Mouse (Mus musculus) right cerebral cortex, postnatal 14 days (tissue): ENCODE data around the gene Hist1h1a.
"Not testable (repeated sequence)": the region's sequence is repeated elsewhere in the genome, so short reads cannot be mapped to it uniquely, and the experiment has no call there.

Source experiments
- DNase-seq: peaks from one replicate; pipeline ENCODE4 v3.0.0; 2022

The Hist1h1a gene

DNA sequence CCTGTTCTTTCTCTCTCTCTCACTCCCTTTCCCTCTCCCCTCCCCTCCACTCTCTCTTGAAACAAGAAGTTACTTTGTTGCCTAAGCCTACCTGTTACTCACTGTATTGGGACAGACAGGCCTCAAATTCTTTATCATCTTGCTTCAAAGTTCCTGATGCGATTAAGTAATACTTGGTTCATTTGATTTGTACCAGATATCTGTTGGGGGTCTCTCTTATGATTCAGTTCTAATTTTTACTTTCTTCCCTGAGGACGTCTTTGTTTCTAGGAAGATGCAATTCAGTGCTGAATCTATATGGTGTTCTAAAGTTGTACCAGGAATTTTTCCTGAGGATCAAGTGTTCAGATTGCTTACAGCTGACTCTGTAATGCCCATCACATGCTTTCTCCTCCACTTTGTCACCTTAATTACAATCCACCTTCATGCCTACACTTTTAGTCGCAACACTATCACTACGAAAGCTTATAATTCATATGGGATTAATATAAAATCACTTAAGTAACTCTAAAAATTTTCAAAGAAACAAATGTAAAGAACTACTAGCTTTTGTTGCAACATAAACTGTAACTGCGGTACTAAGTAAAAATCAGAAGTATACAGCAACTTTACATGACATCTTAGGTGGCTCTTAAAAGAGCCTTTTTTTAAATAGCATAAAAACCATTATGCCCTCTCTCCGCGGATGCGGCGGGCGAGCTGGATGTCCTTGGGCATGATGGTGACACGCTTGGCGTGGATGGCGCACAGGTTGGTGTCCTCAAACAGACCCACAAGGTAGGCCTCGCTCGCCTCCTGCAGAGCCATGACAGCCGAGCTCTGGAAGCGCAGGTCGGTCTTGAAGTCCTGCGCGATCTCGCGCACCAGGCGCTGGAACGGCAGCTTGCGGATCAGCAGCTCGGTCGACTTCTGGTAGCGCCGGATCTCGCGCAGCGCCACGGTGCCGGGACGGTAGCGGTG is 18.8 kb upstream of the Hist1h1a start:
- DNase-seq = no peak

DNA sequence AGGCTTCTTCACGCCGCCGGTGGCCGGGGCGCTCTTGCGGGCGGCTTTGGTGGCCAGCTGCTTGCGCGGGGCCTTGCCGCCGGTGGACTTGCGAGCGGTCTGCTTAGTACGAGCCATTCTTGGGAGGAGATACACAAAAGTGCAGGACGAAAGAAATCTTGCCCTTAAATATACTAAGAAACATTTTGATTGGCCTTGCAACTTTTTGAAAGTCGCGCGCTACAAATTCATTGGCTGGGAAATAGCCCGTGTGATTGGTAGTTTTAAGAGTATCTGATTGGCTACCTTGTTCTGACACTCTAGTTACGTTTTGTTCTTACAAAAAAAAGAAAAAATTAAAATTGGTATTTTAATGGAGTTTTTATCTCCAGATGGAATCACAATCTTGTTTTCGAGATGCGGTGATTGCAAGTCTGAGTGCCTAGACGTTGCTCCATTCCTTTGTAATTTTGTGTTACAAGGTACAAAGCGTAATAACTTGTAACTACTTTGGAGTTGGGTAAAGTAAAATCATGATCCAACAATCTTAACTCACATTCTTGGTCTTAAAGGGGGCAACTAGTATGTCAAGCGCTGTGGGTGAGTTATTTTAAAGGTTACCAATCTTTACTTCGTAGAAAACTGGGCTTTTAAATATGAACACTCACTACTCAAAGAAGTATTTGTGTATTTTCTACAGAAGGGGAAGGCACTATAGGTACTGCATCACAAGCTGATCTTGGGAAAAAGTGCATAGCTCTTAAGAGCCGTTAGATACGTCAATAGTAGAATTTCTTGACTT is 17.9 kb upstream of the Hist1h1a start, which contains the start of gene Hist1h3c:
Hist1h3c (minus strand) TSS at position 222 of the 781 bp plus-strand sequence.
- peak; percentile 85 for DNase-seq

DNA sequence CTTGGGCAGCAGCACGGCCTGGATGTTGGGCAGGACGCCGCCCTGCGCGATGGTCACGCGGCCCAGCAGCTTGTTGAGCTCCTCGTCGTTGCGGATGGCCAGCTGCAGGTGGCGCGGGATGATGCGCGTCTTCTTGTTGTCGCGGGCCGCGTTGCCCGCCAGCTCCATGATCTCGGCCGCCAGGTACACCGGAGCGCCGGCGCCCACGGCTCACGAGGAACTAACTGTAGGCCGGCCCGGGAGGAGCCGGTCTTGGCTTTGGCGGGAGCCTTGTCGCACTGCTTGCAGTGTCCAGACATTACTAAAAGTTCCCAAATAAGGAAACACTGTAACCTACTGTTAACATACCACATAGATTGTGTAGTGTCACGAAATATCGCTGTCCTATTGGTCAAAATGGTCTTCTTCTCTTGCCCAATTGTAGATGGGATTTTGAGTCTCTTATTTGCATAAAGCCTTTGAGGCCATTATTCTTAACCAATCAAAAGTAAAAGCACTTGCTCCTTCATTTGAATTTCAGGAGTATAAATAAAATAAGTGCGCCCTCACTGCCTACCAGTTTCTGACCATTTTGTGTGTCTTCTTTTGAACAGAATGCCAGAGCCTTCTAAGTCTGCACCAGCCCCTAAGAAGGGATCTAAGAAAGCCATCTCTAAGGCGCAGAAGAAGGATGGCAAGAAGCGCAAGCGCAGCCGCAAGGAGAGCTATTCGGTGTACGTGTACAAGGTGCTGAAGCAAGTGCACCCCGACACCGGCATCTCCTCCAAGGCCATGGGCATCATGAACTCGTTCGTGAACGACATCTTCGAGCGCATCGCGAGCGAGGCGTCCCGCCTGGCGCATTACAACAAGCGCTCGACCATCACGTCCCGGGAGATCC is 17.0 kb upstream of the Hist1h1a start, which contains the start of gene Hist1h2bb:
Hist1h2bb (plus strand) TSS at position 534 of the 880 bp plus-strand sequence.
- peak; percentile 52 for DNase-seq

DNA sequence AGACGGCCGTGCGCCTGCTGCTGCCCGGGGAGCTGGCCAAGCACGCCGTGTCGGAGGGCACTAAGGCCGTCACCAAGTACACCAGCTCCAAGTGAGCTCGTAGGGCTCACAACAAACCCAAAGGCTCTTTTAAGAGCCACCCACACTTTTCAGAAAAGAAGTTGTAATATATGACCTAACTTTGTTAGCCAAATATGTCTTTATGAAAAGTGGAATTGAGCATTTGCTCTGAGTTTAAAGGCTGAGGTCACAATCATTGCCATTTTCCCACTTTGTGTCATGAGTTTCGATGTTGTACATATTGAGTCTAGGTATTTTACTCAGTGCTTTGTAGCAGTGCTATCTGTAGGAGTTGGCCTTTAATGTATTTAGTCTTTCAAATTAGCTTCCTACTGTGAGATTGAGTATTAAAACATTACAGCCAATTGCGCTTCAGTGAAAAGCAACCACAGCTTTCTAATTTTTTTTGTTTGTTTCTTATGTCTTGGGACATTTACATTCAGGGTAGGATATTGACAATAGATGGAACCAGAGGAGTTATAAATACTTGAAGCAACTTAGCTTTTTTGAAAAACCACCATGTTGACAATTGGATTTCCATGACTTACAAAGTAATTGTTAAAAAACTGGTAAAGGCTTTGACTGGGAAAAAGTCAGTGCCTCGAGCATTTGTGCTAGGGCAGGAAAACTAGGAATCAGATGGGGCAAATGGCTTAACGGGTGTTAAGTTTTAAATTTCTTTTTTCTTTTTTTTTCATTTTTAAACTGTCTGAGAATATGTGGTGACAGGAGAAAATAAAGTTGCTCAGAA is 16.2 kb upstream of the Hist1h1a start:
- no peak for DNase-seq

DNA sequence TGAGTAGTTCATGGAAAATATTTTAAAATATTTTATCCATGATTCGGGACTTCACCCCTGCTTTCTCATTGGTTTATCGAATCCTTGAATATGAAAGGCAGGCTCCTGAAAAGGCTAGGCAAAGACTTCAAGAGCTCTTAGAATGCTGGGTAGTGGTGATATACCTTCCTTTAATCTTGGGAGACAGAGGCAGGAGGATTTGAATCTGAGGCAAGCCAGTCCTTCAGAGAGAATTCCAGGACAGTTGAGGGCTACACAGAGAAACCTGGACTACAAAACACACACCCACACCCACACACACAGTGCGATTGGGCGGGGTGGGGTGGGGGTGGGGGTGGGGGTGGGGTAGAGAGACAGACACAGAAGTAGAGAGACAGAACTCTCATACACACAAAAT is 15.6 kb upstream of the Hist1h1a start:
- DNase-seq = no peak

DNA sequence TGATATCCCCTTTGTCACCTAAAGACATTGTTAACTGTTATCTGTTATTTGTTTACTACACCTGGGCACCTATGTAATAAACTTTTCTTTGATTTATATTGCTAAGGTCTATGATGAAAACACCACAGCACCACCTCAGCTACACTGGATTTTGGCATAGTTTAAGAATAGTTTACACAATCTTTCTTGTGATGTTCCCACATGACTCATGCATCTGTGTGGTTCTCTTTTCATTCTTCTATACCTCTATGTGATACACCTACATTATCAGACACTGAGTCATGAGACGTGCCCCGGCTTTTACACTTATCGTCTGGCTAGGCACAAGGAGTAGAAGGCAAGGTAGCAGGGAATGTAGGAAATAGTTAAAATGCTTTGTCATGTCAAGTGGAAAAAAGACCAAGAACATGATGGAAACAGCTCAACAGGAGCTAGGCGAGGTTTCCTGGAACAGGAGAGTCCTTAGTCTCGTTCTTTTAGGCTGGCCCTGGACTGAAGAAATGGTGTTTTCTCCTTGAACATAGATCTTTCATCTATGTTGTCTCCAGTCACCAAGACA is 13.8 kb upstream of the Hist1h1a start:
- no peak for DNase-seq

DNA sequence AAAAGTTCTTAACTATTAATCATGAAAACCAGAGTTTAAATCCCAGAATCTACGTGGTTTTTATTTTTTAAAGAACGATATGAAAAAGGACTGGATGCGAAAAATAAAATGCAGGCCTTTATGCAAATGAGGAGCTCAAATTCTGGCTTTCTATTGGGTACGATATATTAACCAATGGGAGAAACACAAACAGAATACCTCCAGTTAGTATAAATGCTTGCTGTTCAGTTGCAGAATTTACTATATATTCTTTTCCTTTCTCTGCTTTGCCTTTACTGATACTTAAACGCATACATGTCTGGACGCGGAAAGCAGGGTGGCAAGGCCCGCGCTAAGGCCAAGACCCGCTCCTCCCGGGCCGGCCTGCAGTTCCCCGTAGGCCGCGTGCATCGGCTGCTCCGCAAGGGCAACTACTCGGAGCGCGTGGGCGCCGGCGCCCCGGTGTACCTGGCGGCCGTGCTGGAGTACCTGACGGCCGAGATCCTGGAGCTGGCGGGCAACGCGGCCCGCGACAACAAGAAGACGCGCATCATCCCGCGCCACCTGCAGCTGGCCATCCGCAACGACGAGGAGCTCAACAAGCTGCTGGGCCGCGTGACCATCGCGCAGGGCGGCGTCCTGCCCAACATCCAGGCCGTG is 12.5 kb upstream of the Hist1h1a start, which contains the start of gene Hist1h2ab:
Hist1h2ab (plus strand) TSS at position 288 of the 639 bp plus-strand sequence.
- not testable (repeated sequence) for DNase-seq

DNA sequence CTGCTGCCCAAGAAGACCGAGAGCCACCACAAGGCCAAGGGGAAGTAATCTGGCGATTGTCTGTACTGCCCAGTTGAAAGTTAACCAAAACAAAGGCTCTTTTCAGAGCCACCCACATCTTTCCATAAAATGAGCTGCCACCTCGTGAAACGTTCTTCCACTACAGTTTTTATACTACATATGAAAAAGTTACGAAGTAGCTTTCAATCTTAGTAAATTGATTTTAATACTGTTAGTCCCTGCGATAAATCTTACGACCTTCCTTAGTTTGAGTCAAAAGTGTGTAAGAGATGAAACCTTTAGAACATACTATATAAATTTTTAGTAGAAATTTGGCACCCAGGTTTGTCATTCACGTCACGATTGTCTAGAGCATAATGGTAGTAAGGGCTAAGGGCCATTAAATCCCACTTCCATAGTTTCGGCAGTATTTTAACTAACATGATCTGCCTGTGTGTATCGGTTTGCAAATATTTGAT is 11.9 kb upstream of the Hist1h1a start:
- DNase-seq = no peak

DNA sequence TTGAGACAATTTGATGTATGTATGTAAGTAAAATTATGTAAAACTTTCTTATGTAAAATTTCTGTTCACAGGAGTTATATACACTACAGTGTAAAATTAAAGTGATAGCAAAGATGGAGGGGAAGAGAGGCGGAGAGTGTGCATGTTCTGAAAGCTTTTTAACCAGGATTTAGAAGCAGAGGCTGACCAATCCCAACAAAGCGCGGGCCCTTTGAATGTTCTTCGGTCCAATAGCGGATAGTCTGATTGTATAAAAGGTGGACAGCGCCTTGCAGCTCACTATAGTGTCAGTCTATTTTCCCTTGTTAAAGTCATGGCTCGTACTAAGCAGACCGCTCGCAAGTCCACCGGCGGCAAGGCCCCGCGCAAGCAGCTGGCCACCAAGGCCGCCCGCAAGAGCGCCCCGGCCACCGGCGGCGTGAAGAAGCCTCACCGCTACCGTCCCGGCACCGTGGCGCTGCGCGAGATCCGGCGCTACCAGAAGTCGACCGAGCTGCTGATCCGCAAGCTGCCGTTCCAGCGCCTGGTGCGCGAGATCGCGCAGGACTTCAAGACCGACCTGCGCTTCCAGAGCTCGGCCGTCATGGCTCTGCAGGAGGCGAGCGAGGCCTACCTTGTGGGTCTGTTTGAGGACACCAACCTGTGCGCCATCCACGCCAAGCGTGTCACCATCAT is 11.3 kb upstream of the Hist1h1a start, which contains the start of gene Hist1h3b:
Hist1h3b (plus strand) TSS at position 201 of the 675 bp plus-strand sequence.
- peak; percentile 96 for DNase-seq

DNA sequence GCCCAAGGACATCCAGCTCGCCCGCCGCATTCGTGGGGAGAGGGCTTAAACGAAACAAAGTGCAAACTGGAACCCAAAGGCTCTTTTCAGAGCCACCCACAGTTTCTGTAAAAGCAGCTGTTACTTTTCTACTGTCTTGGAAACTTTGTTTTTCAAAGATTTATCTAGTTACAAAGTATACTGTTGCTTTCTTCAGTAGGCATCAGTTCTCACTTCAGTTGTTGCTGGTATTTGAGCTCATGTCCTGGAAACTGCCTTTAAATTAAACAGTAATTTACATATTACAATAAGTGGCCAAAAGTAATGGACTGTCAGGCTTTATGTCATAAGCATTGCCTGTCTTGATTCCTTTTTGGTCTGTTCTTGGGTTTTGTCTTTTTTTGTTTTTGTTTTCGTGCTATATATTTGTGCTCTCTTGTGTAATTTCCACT is 10.7 kb upstream of the Hist1h1a start:
- no peak for DNase-seq

DNA sequence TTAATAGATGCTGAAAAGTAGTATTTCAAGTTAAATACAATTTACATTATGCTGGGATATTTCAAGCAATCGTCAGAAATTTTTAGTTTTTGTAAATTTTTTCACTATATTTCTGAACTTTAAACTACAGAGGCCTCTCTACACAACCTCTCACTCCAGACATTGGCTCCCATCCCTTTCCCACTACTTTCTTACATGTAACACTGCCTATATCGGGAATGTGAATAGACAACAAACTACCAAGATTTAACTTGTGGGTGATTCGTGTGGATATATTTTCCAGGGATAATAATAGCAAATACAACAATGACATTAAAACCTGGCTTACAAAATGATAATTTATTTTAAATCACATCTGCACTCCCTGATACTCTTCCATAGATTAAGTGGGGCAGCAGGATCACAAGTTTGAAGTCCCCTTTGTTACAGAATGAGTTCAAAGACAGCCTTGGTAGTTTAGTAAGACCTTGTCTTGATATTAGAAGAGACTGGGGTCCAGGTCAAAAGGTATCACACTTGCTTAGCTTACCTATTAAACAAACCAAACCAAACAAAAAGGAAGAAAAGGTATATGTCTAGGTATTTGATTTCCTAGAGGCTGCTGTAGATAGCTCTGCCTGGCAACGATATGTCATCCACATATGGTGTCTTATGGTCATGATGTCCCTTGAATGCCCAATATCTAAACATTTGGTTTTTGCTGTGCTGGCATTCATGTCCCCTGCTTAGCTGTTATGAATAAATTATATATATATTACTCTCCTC is 10.0 kb upstream of the Hist1h1a start:
- no peak for DNase-seq

DNA sequence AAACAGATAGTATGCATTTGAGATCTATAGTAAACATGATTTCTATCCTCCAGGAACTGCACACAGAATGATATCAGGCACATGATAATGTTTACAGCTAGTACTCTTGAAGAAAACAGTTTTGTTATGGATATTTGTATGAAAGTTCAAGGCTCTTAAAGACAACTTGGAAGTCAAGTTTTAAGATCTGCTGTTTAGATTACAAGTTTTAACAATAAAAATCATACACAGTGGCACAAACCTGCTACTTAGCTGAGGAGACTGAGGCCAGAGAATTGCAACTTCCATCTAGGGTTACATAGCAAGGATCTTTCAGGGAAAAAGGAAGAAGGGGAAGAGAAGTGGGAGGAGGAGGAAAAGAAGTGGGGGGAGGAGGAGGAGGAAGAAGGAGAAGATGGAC is 8.5 kb upstream of the Hist1h1a start:
- DNase-seq = no peak

DNA sequence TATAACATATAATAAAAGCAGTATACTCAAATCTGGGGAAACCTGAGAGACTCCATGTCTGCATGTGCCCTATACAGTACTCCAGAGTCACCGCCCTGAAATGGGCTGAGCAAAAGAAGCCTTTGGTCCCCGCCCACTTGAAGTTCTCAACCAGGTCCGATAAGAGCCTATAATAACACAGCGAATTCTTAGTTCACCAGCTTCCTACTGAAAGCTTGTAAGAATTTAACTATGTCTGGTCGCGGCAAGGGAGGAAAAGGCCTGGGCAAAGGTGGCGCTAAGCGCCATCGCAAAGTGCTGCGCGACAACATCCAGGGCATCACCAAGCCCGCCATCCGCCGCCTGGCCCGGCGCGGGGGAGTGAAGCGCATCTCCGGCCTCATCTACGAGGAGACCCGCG is 6.7 kb upstream of the Hist1h1a start, which contains the start of gene Hist1h4b:
Hist1h4b (plus strand) TSS at position 224 of the 400 bp plus-strand sequence.
- peak; percentile 72 for DNase-seq

DNA sequence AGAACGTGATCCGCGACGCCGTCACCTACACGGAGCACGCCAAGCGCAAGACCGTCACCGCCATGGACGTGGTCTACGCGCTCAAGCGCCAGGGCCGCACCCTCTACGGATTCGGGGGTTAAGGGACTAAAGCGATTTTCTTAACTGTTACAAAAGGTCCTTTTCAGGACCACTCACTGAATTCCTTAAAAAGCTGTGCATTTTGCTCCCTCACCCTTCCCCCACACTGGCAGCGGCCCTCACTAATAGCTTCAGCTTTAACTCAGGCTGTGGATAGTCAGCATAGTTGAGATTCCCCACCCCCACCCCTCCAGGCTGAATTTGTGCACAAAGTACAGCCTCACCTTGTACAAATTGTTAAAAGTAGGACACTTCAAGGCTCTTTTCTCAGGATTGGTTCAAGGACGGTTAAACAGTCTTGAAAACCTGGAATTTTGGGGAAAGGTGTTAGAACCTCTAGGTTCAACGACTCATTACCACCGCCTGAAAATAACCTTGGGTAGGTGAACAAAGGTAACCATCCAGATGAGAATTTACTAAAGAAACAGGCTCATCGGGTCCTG is 6.2 kb upstream of the Hist1h1a start:
- no peak for DNase-seq

DNA sequence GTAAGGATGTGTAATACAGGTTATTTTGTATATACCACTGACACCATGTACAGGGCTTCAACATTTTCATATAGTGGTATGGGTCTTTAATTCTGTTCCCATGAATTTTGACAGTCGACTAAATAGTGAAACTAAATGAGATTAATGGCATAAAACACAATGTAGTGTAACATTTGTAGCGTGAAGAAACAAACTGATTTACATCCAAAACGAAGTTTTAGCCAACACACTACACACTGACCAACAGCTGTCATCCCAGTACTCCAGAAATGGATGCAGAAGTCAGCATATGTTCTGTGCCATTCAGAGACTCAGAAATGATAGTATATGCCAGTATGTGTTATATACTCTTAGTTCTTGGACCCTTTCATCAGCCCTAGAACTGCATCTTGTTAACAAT is 5.5 kb upstream of the Hist1h1a start:
- no peak for DNase-seq

DNA sequence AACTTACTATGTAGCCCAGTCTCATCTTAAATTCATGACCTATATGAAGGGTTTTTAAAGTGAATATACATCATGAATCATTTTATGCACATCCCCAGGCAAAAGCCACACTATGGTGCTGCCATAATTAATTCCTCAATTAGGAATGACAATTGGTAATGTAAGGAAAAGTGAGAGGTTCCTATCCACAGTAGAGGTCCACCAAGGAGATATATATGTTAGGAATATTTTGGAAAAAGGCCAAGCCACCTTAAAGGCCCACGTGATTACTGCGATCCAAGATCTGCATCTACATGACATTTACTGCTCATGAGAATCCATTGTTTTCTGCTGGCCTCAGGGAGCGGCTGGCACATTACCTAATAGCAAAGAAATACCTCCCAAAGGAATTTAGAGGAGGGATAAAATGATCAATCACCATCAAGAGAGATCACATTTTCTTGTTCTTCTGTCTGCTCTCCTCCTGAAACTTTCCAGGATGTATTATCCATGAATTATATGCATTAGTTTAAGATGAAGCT is 4.2 kb upstream of the Hist1h1a start:
- DNase-seq = no peak

DNA sequence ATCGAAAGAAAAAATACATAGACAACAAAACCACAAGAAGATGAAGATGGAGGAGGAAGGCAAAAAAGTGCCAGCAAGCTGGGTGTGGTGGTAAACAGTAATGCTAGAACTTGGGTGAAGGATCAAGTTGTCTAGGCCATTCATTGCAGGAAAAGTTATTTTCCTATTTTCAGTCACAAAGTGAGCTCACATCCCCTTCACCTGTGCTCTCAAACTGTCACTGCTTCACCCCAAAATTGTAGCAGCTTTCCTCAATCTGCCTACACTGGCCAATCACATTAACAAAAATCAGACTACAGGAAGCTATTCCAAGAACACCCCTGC is 3.6 kb upstream of the Hist1h1a start:
- DNase-seq = no peak

DNA sequence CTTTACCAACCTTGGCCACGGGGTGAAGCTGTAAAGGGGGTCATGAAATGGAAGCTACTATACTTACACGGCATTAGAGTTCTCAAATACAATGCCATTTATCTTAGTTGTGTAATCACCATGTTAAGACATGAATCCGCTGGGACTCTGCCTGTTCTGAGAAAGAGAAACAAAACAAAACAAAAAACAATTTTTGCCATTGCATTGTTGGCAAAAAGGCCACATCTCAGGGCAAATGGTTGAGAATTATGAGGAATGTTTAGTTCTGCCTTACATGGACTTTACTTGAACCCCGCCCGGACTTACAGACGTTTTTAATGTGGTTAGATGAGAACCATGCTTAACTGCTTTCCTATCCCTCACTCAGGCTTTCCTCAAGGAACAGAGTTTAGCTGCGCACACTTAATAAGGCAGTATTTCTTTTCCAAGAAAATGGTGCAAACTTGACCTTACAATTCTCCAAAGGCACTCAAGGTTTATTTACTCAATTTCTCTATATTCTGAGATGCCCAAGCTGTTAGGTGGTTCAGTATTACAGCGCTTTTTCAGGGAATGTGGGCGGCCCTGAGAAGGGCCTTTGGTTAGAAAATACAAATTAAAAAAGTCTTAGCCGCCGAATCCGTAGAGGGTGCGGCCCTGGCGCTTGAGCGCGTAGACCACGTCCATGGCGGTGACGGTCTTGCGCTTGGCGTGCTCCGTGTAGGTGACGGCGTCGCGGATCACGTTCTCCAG is 3.1 kb upstream of the Hist1h1a start:
- DNase-seq = no peak
